Mouse (Mus musculus) CD4-positive, CD25-positive, alpha-beta regulatory T cell, adult 9 weeks (primary cell): ENCODE data around the gene Anp32e. TPM values are rescaled to one million over a fixed set of nuclear protein-coding genes. Genes with fewer than 3 reads are reported as not detected.

Experiments used
- polyA plus RNA-seq: library from polyadenylated mRNA; unstranded; fragments of 100-300 nt; shearing (Covaris generic); gene quantifications from one replicate; pipeline ENCODE4 v1.2.1, GENCODE M21; 2017

The Anp32e gene
- polyA plus RNA-seq: 233 TPM

DNA sequence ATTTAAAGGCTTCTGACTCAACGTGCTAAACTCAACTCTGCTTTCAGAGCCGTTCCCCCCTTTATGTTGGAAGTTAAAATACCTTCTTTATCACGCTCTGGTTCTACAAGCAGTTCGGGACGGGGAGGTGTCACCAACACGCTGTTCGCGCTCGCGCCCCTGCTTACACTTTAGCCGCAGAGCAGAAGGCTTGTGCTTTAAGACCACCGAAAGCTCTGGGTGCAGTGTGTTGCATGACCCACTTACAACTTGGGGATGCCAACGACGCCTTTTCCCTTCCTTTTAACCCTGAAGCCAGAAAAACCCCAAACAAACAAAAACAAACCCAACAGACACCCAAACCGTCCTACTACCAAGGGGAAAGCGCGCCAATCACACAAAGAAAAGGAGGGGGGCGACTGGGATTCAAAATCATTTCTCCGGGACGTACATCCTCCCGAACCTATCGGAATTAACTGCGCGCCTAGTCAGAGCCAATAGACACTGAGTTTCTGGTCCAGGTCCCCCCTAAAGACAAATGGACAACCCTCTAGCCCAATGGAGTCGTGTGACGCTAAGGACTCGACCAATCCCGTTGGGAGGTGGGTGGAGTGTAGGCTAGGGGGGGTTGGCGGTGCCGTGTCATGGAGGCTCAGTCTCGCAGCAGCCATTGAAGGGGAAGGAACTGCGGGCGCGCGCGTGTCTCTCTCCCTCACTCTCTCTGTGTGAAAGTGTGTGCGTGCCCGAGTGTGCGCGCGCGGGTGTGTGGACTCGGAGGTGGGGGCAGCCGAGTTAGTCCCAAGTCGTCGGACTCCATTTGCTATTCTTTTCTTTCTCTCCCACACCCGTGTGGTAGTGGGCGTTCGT lies at the start of gene Anp32e:
Anp32e (plus strand) TSS at position 589 of the 846 bp plus-strand sequence.

GRCm38 (mm10) chr3:95881979-95882815 lies 46.8 kb upstream of the Anp32e start, which contains the start of gene Ciart:
Gene Ciart (minus strand): TSS chr3:95882251.

GRCm38 (mm10) chr3:95891211-95892065 lies 37.6 kb upstream of the Anp32e start, which contains the start of gene BC028528:
Gene BC028528 (minus strand): TSS chr3:95892005.

GRCm38 (mm10) chr3:95893606-95894316 lies 35.3 kb upstream of the Anp32e start, which contains the start of gene Aph1a:
Gene Aph1a (plus strand): TSS chr3:95893969.

DNA sequence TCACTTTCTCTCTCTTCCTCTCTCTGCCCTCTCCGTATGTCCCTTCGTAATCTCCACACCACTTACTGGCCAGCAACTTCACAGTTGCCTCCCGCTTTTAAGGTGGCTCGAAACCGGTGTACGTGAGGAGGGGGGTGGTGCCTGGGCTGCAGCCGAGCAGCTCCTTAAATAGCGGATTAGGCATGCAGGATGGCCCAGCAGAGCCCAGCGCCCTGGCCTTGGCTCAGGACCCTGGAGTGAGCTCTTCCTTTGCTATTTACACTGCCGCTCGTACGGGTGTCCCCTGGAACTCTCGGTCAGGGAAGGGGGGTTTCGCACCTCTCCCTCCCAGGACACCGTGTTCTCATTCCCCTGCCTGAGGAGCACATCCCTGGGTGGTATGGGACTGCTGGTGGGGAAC lies 24.5 kb upstream of the Anp32e start, which contains the start of gene Car14:
Car14 (minus strand) TSS at position 124 of the 400 bp plus-strand sequence.

GRCm38 (mm10) chr3:95995802-95996428 lies 66.9 kb downstream of the Anp32e start, which contains the start of gene Plekho1:
Gene Plekho1 (minus strand): TSS chr3:95996001.

Other genes with a start within 250 kb of the Anp32e start
- gene Adamtsl4, start 241.3 kb upstream of the Anp32e start, polyA plus RNA-seq: 10.5 TPM
- gene Ecm1, start 189.7 kb upstream of the Anp32e start, polyA plus RNA-seq: 235 TPM
- gene Tars2, start 169.0 kb upstream of the Anp32e start, polyA plus RNA-seq: 88.7 TPM
- 16.8 TPM for gene Rprd2, start 110.4 kb upstream of the Anp32e start, polyA plus RNA-seq
- 77.5 TPM for gene Prpf3, start 73.4 kb upstream of the Anp32e start, polyA plus RNA-seq
- 281 TPM for gene Mrps21, start 57.7 kb upstream of the Anp32e start, polyA plus RNA-seq
- 8.2 TPM for gene Ciart, start 47.0 kb upstream of the Anp32e start, polyA plus RNA-seq
- 0.67 TPM for gene BC028528, start 37.2 kb upstream of the Anp32e start, polyA plus RNA-seq
- gene Aph1a, start 35.3 kb upstream of the Anp32e start, polyA plus RNA-seq: 61.7 TPM
- not detected for gene Car14, start 24.6 kb upstream of the Anp32e start, polyA plus RNA-seq
- gene Plekho1, start 66.8 kb downstream of the Anp32e start, polyA plus RNA-seq: 7.7 TPM
- gene Vps45, start 129.2 kb downstream of the Anp32e start, polyA plus RNA-seq: 33.7 TPM
- 21.2 TPM for gene Otud7b, start 175.3 kb downstream of the Anp32e start, polyA plus RNA-seq
- 4.4 TPM for gene Mtmr11, start 232.8 kb downstream of the Anp32e start, polyA plus RNA-seq
- gene Sf3b4, start 243.1 kb downstream of the Anp32e start, polyA plus RNA-seq: 173 TPM